Mouse (Mus musculus) lung, postnatal 0 days (tissue): ENCODE measurements around the gene Htra1.

ENCODE experiments used
- CTCF ChIP-seq: IDR thresholded peaks from 2 replicates; pipeline ENCODE4 v1.5.1; 2016; ENCODE audit warnings: antibody characterized with exemption, mild to moderate bottlenecking
- EP300 ChIP-seq: IDR thresholded peaks from 2 replicates; pipeline ENCODE4 v1.6.1; 2016; ENCODE audit warnings: antibody characterized with exemption, mild to moderate bottlenecking, control low read depth

- TF ChIP-seq CTCF (no peak), EP300 (no peak)
Measured at GRCm38 (mm10) chr7:131024807-131025206, 88.9 kb downstream of the Htra1 start.
